Mouse (Mus musculus): ENCODE data around the gene Wee2.

DNA sequence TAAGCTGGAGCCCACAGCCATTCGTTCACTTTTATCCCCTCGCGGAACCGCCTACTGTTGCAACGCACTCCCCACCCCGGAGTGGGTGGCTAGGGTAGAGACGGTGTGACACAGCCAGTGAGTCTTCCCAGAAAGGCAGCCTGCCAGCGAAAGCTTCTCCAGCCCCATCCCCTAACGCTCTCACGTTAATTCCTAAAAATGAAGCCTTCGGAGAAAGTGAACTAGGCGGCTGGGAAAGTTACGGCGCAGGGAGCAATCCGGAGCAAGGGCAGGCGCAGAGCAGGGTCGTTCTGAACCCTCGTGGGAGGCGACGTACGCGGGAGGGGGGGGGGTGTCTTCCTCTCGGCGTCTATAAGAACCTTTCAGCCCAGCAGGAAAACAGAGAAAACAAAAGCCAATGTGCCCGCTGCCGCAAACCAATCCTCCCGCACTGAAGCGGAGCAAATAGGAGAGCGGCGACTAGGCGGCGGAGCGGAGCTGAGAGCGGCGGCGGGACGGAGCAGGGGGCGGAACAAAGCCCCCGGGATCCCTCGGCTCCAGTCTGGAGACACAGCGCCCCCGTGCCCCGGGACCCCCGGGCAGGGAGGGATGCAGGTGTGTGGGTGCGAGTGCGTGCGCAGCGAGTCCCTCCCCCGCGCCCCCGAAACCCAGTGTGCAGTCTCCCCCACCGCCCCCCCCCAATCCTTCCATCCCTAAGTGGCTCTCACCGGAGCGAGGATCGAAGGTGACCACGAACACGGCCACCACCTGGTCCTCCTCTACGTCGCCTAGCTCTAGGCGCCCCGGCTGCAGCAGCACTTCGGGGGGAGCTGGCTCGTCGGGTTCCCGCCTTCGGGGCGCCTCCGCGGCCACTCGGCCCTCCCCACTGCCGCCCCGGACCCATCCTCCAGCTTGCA lies 3.5 kb upstream of the Wee2 start:
- no peak for TF ChIP-seq POLR2A (IDR thresholded peaks at IDR 0.05; ENCODE audit: insufficient read depth, low read depth, low read length)
- TF ChIP-seq CTCF (IDR thresholded peaks at IDR 0.05): no peak; the same call in 1 of the 2 replicates
